Mouse (Mus musculus) forelimb bud, embryonic 11.5 days (tissue): ENCODE measurements around the gene Tbkbp1.

Experiments used
- DNase-seq: peaks from one replicate; pipeline ENCODE4 v3.0.0-alpha.2; 2012; ENCODE audit warnings: low read depth, low spot score

Tbkbp1 gene

DNA sequence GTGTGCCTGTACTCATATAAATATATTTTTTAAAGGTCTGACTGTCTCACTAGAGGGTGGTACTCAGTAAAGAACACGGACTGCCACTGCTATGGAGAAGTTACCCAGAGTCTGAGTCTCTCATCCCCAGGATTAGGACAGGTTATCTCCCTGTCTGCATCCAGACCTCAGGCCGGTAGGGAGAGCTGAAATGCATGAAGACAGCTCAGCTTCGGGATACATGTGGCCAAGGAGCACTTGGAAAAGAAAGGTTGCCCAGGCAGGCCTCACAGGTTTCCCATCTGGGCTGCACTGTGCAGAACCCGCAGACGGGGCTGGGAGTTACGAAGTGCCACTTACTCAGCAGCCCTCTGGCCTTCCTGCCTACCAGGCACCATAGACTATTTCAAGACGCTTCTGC is 5.7 kb upstream of the Tbkbp1 start:
- no peak for DNase-seq

- no peak for DNase-seq
Observed at GRCm38 (mm10) chr11:97152662-97153287, 1.5 kb upstream of the Tbkbp1 start.

- no peak for DNase-seq
Observed at GRCm38 (mm10) chr11:97152023-97152426, 730 bp upstream of the Tbkbp1 start.

DNA sequence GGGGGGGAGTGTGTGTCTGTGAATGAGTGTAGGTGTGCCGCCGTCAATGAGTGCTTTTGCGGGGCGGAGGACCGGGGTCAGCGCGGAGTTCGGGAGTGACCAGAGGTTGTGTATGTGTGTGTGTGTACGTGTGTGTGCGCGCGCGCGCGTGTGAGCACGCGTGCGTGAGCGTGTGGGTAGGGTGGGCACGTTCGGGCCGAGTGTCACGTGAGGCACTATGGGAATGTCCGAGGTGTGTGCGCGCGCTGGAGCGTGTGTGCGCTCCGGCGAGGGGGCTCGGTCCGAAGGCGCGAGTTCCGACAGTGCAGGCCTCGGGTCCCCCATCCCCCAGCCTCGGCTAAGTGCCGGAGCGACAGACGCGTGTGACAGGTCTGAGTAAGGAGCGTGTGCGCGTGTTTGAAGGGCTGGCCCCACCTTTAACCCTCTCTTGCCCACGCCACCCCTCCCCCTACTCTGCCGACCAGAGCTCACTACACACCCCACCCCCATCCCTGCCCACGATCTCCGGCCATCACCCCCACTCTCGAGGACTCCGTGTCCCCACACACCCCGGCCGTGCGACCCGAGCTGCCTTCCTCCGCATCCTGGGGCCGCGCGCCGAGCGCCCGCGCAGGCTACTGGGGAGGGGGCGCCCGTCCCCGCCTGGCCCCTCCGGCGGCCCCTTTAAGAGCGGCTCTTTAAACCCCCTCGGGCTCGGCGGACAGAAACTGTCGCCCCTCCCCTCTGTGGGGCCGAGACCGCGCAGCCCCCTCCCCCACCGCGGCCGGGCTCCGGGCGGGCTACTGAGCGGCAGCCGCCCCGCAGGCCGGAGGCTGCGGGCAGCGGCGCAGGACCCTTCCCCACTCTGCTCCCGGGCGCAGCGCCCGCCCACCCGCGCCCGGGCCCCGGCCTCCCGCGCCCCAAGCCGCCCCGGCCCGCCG is 624 bp downstream of the Tbkbp1 start:
- peak; percentile 78 for DNase-seq

DNA sequence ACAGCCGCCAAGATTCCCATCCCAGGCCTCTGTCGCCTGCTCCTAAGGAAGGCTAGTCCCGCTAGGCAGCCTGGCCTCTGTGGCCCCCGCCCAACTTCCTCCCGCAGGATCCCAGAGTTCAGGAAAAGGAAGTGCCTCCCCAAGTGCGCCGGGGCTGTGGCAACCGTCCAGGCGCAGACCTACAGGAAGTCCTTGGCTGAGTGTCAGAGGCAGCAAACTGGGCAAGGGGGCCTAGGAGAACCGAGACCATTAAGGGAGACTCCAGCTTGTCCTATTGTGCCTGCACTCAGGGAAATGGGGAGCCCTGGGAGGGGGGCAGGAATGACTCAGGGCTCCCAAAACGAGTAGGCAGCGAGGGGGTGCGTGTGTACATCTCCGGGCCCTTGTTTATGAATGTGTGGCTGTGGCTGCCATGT is 1.3 kb downstream of the Tbkbp1 start:
- no peak for DNase-seq

GRCm38 (mm10) chr11:97149026-97149425 is 2.3 kb downstream of the Tbkbp1 start:
- DNase-seq, result no peak

GRCm38 (mm10) chr11:97148591-97148990 is 2.7 kb downstream of the Tbkbp1 start:
- DNase-seq, result no peak

GRCm38 (mm10) chr11:97147333-97147732 is 4.0 kb downstream of the Tbkbp1 start:
- no peak for DNase-seq

GRCm38 (mm10) chr11:97146724-97147123 is 4.6 kb downstream of the Tbkbp1 start:
- DNase-seq, result peak; percentile 71

DNA sequence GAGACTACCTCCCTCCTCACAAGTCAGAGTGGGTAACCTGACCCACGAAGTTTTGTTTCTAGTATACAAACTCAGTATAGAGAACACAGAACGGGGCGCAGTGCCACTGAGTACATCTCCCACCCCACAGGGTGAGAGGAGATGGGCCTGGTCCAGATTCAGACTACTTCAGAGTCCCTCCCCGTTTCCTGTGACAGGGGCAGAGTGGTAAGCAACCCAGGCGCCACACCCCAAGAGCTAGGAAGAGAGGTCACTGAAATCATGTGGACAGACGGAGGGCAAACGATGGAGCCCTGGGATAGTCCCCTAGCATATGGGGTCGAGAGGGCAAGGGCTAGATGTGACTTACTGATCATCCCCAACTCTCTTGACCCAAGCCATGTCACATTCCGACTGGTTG is 5.3 kb downstream of the Tbkbp1 start:
- no peak for DNase-seq

GRCm38 (mm10) chr11:97145320-97145719 is 6.0 kb downstream of the Tbkbp1 start:
- DNase-seq, result no peak

- DNase-seq, result no peak
Observed at GRCm38 (mm10) chr11:97143196-97143900, 7.9 kb downstream of the Tbkbp1 start.

GRCm38 (mm10) chr11:97142159-97142608 is 9.1 kb downstream of the Tbkbp1 start:
- DNase-seq, result no peak

DNA sequence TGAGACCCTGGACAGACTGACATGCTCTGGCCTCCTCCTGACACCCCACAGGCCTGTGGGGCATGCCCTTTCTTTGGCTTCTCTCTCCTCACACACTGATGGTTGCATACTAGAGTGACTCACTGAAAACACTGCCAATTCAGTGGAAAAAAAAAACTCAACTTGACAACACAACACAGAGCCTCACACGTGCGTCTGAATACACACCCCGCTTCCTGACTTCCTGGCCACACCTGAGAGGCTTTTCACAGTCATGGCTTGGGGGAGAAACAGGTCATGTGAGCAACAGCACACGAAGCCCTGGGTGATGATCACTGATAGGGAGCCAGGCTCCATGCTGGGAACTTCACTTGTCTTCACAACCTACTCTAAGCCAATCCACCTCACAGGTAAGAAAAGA is 10.5 kb downstream of the Tbkbp1 start:
- DNase-seq, result no peak

GRCm38 (mm10) chr11:97139256-97139655 is 12.0 kb downstream of the Tbkbp1 start:
- DNase-seq, result no peak

DNA sequence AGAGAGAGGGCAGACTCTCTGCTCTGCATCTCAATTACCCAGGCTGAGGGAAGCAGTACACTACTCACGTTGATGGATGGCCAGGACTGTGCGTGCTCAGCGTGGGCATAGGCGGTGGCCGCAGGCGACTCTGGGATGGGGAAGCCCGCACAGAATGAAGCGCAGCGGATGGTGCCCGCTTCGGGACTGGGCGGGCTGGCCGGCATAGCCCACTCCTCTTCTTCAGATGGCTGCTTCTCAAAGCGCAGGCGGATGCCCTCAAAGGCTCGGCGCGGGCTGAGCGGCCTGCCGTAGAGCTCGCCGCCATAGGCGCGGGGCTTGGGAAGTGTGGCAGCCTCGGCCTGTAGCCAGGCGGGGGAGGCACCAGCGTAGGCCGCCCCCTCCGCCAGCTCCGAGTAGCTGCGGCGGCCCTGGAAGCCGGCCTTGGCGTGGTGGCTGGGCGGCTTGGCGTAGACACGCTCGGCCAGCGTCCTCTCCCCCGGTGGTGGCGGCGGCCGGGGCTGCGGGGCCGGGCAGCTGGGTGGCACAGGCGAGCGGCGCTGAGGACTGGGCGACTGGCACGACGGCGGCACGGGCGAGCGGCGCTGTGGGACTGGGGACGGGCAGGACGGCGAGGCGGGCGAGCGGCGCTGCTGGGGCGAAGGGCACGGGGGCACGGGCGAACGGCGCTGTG is 12.6 kb downstream of the Tbkbp1 start:
- no peak for DNase-seq

DNA sequence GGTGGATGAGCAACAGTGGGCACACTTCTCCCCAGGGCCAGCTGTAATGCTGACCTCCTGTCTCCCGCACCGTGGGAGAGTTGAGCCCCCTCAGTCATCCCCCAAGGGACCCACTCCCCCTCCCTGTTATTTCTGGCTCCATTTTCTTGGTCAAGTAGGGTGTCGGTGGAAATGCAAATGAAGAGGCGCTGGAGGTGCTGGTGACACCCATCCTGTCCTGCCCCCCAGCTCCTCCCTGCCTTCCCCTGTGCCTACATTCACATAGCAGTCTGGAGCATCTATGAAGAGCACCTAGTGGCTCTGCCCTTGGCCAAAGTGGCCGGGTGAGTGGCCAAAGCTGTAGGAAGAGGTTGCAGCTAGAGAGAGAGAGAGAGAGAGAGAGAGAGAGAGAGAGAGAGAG is 18.0 kb downstream of the Tbkbp1 start:
- DNase-seq, result no peak

DNA sequence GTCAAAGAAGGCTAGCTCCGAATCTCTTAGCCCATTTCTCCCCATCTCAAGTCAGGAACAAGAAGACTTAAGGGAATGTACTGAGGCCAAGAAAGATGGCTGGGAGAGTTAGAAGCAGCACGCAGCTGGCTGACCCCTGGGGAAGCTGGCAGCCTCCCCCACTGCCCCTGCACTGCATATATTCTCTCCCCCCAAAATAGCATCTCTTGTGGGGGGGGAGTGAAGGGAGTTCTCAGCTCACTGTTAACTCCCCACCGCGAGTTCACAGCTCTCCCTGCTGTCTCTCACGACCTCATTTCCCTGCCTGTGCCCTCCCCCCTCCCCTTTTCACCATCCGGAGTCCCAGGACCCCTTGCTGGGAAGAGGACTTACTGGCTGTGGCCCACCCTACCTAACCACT is 19.1 kb downstream of the Tbkbp1 start:
- no peak for DNase-seq

DNA sequence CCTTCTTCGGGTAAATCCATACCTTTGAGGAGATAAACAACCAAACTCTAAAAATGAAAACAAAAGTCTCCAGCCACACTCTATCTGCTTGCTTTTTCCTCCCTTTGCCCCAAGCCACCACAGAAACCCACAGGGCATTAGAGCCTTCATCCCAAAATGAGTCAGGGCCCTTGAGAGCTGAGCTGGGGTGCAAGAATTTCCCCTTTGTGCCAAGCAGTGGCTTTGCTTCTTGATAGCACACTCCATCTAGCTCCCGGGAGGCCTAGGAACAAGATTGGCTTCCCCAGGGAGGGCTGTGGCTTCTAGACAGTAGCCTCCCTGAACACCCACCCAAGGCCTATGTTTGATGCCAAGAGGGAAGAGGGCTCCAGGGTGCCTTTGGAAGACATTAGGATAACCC is 19.6 kb downstream of the Tbkbp1 start:
- no peak for DNase-seq

DNA sequence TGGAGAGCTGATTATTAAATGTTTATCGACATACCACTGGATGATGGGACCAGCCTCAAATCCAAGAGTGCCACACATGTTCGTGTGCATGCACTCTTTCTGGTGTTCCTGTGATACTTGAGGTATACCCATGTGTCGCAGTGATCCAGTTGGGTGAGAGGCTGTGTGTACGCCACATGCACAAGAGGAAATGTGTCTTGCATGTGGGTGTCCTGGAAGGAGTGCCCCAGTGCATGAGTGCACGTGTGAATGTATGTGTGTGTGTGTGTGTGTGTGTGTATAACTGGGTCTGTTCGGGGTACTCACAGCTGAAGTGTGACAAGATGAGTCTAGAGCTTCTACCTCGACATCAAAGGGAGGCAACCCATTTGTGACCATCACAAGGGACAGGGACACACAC is 21.0 kb downstream of the Tbkbp1 start:
- no peak for DNase-seq

GRCm38 (mm10) chr11:97128956-97129355 is 22.3 kb downstream of the Tbkbp1 start:
- no peak for DNase-seq
